22 mouse cellular contexts compared by ENCODE assay signal in the genomic region with DNA sequence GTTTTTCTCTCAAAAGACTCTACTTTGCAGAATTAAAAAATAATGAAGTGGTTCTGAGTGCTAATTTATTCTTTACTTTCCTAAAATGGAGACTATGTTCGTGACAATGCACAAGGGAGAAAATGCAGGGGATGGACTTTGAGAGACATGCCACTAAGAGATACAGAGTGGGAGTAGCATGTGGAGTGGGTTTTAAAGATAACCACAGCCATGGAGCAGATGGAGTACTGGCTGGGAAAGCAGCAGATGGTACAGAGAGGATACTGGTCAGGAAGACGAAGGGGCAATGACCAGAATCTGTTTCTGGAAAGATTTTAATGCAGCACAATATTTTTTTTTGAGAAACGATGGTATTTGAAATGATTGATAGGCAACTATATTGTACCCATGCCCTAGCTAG.
DNase-seq lines count a peak whose midpoint lies in the region; ATAC-seq and TF ChIP-seq lines count a peak whose summit lies in the region.
"Had no signal": no experiment of that assay in that cellular context is flagged by ENCODE, and none has a peak within 500 bp of the region (broad histone marks: within the 10 kb centered on the region; RNA-seq: fewer than 3 reads in every experiment).

No protein-coding gene starts in this region.

- no peak overlapping the region for H3K4me2 ChIP-seq in liver, embryonic 12.5 days
- H3K4me2 ChIP-seq: embryonic facial prominence, embryonic 13.5 days; forebrain, embryonic 12.5 days; heart, embryonic 11.5 days; heart, embryonic 15.5 days; hindbrain, embryonic 15.5 days had no signal

- H3K9ac ChIP-seq in liver, embryonic 12.5 days, result no peak overlapping the region
- H3K9ac ChIP-seq: embryonic facial prominence, embryonic 13.5 days; forebrain, embryonic 12.5 days; heart, embryonic 15.5 days; hindbrain, embryonic 15.5 days had no signal

- intact Hi-C loops in left cerebral cortex, postnatal 14 days (cut with DNase I), result no loop called here
- intact Hi-C loops in left cerebral cortex, adult 2 months (cut with DNase I), result no loop called here

- H3K27me3 ChIP-seq in liver, embryonic 12.5 days (replicated peaks), result no peaks in the 10 kb centered on the region
- H3K27me3 ChIP-seq: embryonic facial prominence, embryonic 13.5 days; forebrain, embryonic 12.5 days; heart, embryonic 15.5 days; hindbrain, embryonic 15.5 days had no signal

- WGBS in liver, embryonic 12.5 days (ENCODE audit: insufficient replicate concordance), result 47% methylated on average over 3 of the region's 3 CpGs

- H3K4me1 ChIP-seq in liver, embryonic 12.5 days, result no peaks in the 10 kb centered on the region
- H3K4me1 ChIP-seq: embryonic facial prominence, embryonic 13.5 days; forebrain, embryonic 12.5 days; heart, embryonic 15.5 days; hindbrain, embryonic 15.5 days had no signal

- H3K9me3 ChIP-seq in liver, embryonic 12.5 days (replicated peaks), result no peaks in the 10 kb centered on the region
- H3K9me3 ChIP-seq: embryonic facial prominence, embryonic 13.5 days; forebrain, embryonic 12.5 days; heart, embryonic 15.5 days; hindbrain, embryonic 15.5 days had no signal

- no peak overlapping the region for H3K4me3 ChIP-seq in left cerebral cortex, adult 2 months
- no peak overlapping the region for H3K4me3 ChIP-seq in liver, embryonic 12.5 days
- H3K4me3 ChIP-seq: embryonic facial prominence, embryonic 13.5 days; forebrain, embryonic 12.5 days; heart, adult 2 months; heart, embryonic 15.5 days; hindbrain, embryonic 15.5 days had no signal

- no peak for TF ChIP-seq CTCF in left cerebral cortex, adult 2 months (IDR thresholded peaks at IDR 0.05)

- no peak overlapping the region; the same call in 1 of the 2 replicates for H3K27ac ChIP-seq in left cerebral cortex, adult 2 months
- H3K27ac ChIP-seq in liver, embryonic 12.5 days, result no peak overlapping the region
- H3K27ac ChIP-seq: embryonic facial prominence, embryonic 13.5 days; forebrain, embryonic 12.5 days; heart, adult 2 months; heart, embryonic 15.5 days; hindbrain, embryonic 15.5 days had no signal

- peak; percentile 3 to 38 for DNase-seq in cerebellum, postnatal 14 days
- peak; percentile 11 to 20 for DNase-seq in left cerebral cortex, postnatal 14 days (ENCODE audit: low spot score in 2 of 2)
- no peak for DNase-seq in left cerebral cortex, adult 2 months (ENCODE audit: extremely low spot score in 1 of 2, low spot score in 2 of 2)
- peak; percentile 22 to 61 for DNase-seq in frontal cortex, adult 2 months (ENCODE audit: extremely low spot score in 1 of 2, low spot score in 1 of 2)
- peak; percentile 6 for DNase-seq in right cerebral cortex, postnatal 25 days
- DNase-seq in MN1 (ENCODE audit: low spot score), result no peak
- DNase-seq: adrenal gland, postnatal 14 days; cerebellum, adult 2 months; cerebellum, postnatal 36 days; gastrocnemius, postnatal 14 days; heart, adult 2 months; heart, postnatal 14 days had no signal

- H3K36me3 ChIP-seq in liver, embryonic 12.5 days, result no peaks in the 10 kb centered on the region
- H3K36me3 ChIP-seq: embryonic facial prominence, embryonic 13.5 days; forebrain, embryonic 12.5 days; heart, embryonic 15.5 days; hindbrain, embryonic 15.5 days had no signal

- no peak for ATAC-seq in cerebellum, adult (ENCODE audit: insufficient number of reproducible peaks, low FRiP score, low TSS enrichment)
- no peak for ATAC-seq in liver, embryonic 12.5 days
- ATAC-seq: activated CD4-positive, CD25-positive, alpha-beta regulatory T cell, adult 4 months; forebrain, embryonic 16.5 days; Patski had no signal

Comparison
In these comparisons a context has a peak if more than half of its experiments do, and no peak if none do; other contexts are left out.
1. DNase-seq: peak in cerebellum, postnatal 14 days (2 of 2), left cerebral cortex, postnatal 14 days (2 of 2), frontal cortex, adult 2 months (2 of 2) and right cerebral cortex, postnatal 25 days (single experiment); none in left cerebral cortex, adult 2 months (0 of 2) and MN1 (single experiment).